Mouse (Mus musculus): ENCODE data around the gene Lamp1.
A peak's percentile ranks its signal among the peaks of the same experiment; 100 is the strongest.

- TF ChIP-seq TCF12 (IDR thresholded peaks at IDR 0.05; ENCODE audit: insufficient read depth, poor library complexity, severe bottlenecking) (no peak), POLR2A (IDR thresholded peaks at IDR 0.05; ENCODE audit: insufficient read length, low read depth) (peak; percentile 23), MYOD1 (IDR thresholded peaks at IDR 0.05; ENCODE audit: control insufficient read depth in 1 of 3, insufficient read length in 2 of 3, low read depth in 2 of 3) (no peak), E2F4 (IDR thresholded peaks at IDR 0.05; ENCODE audit: insufficient read depth) (no peak)
Observed at GRCm38 (mm10) chr8:13174811-13175210, 15.8 kb downstream of the Lamp1 start.
